Mouse (Mus musculus) cerebellum, adult 2 months (tissue): Measurements from ENCODE around the gene Tal1.

Experiments used
- CTCF ChIP-seq: fragments of 200-500 bp; IDR thresholded peaks from 2 replicates; pipeline ENCODE4 v1.5.1; 2011; ENCODE audit warnings: low read depth, mild to moderate bottlenecking, control low read depth, low read length, moderate library complexity, borderline replicate concordance; ENCODE audit not compliant: insufficient read depth
- POLR2A ChIP-seq: fragments of 200-500 bp; IDR thresholded peaks from 2 replicates; pipeline ENCODE4 v1.6.1; 2011; ENCODE audit warnings: low read length, control low read depth, borderline replicate concordance; ENCODE audit not compliant: insufficient read depth

- no peak for TF ChIP-seq CTCF
- no peak for TF ChIP-seq POLR2A
These were observed 3.6 kb downstream of the Tal1 start for GRCm38 (mm10) chr4:115059871-115060270.
